Mouse (Mus musculus) adipose tissue, adult 10 weeks (tissue): ENCODE data around the gene Gm8362. TPM values are rescaled to one million over a fixed set of nuclear protein-coding genes. Genes with fewer than 3 reads are reported as not detected.

ENCODE experiments used
- polyA plus RNA-seq: library from polyadenylated mRNA; stranded (reverse); fragments of 350-450 nt; fragmentation: Illumina TruSeq; extraction: RNeasy Lipid Tissue Mini Kit (QIAGEN cat#74804); gene quantifications from one replicate; pipeline ENCODE4 v1.2.3, GENCODE M21; 2014; ENCODE audit warnings: low read depth, low replicate concordance

Gm8362 gene
- polyA plus RNA-seq = 0.35 TPM

DNA sequence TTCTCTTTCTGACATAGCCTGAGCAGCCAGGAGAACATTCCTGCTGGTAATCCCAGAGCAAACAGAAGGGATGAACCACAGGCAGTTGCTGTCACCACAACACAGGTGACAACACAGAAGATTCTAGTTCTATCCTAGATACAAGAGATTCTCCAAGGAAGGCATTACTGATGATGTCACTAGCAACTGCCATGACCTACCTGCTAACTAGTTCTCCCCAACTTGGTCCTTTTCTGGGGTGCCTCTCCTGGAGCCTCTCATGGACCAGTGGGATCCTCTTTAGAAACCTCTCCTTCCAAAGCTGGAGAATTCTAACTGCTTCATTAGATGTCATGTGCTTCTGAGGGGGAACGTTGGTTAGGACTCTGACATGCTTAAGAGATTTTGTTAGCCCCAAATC lies at the start of gene Gm8362:
Gene Gm8362 (minus strand): TSS at position 101 of the 400 bp plus-strand sequence.

DNA sequence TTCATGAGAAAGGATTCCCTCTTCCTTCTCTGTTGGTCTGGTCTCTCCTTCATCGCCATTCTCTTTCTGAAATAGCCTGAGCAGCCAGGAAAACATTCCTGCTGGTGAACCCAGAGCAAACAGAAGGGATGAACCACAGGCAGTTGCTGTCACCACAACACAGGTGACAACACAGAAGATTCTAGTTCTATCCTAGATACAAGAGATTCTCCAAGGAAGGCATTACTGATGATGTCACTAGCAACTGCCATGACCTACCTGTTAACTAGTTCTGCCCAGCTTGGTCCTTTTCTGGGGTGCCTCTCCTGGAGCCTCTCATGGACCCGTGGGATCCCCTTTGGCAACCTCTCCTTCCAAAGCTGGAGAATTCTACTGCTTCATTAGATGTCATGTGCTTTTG lies 32.0 kb downstream of the Gm8362 start, which contains the start of gene Gm3636:
Gene Gm3636 (minus strand): TSS at position 101 of the 400 bp plus-strand sequence.

DNA sequence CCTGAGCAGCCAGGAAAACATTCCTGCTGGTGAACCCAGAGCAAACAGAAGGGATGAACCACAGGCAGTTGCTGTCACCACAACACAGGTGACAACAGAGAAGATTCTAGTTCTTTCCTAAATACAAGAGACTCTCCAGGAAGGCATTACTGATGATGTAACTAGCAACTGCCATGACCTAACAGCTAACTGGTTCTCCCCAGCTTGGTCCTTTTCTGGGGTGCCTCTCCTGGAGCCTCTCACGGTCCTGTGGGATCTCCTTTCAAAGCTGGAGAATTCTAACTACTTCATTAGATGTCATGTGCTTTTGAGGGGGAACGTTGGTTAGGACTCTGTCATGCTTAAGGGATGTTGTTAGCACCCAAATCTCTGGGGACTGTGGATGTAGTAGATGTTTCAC lies 54.1 kb downstream of the Gm8362 start, which contains the start of gene Gm8050:
Gene Gm8050 (minus strand): TSS at position 101 of the 400 bp plus-strand sequence.

Other genes starting within 250 kb of the Gm8362 start
- not detected for gene Gm8356, start 237.1 kb downstream of the Gm8362 start, polyA plus RNA-seq
- not detected for gene Gm3629, start 183.8 kb downstream of the Gm8362 start, polyA plus RNA-seq
- gene Gm3460, start 152.0 kb downstream of the Gm8362 start, polyA plus RNA-seq = not detected
- not detected for gene Gm10251, start 90.2 kb downstream of the Gm8362 start, polyA plus RNA-seq
- not detected for gene Gm8050, start 54.2 kb downstream of the Gm8362 start, polyA plus RNA-seq
- 0.89 TPM for gene Gm3636, start 32.1 kb downstream of the Gm8362 start, polyA plus RNA-seq
- not detected for gene Gm3642, start 65.9 kb upstream of the Gm8362 start, polyA plus RNA-seq
- gene Gm3667, start 115.6 kb upstream of the Gm8362 start, polyA plus RNA-seq = 1.1 TPM
- not detected for gene Gm6356, start 199.4 kb upstream of the Gm8362 start, polyA plus RNA-seq